Mouse (Mus musculus): ENCODE measurements at regions not wholly inside any gene's neighbourhood (a gene's known extent, or its start where the extent isn't known, plus 50 kb on each side); places are given as distances from the start of the nearest gene placed in this dataset.
A peak's percentile ranks its signal among the peaks of the same experiment; 100 is the strongest.

DNA sequence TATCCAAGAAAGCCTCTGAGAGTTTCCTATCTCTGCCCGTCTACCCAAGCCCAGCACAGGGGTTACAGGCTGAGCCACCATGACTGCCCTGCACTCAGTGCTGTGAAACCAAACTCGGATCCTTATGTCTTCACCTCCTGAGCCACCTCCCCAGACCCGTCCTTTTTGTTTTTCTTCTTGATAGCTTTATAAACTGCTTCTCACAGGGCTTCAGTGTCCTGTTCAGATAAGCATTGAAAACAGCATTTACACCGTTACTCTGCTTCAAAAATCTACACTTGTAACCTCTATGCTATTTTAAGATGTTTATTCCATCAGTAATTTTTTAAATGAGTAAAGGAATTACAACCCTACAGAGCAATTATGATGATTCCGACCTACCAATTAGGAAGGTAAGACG is 253.0 kb downstream of the Dhx15 start:
- WGBS, result 90% methylated on average over 6 of the region's 6 CpGs
- ATAC-seq (replicated peaks), result no peak
- Histone ChIP-seq H3K27me3 (replicated peaks) (no peaks in the 10 kb centered on the region), H3K4me2 (no peak overlapping the region), H3K4me1 (no peaks in the 10 kb centered on the region; the same call in 1 of the 2 replicates), H3K27ac (no peak overlapping the region), H3K4me3 (no peak overlapping the region), H3K9ac (no peak overlapping the region), H3K9me3 (no peaks in the 10 kb centered on the region), H3K36me3 (replicated peaks) (no peaks in the 10 kb centered on the region)

DNA sequence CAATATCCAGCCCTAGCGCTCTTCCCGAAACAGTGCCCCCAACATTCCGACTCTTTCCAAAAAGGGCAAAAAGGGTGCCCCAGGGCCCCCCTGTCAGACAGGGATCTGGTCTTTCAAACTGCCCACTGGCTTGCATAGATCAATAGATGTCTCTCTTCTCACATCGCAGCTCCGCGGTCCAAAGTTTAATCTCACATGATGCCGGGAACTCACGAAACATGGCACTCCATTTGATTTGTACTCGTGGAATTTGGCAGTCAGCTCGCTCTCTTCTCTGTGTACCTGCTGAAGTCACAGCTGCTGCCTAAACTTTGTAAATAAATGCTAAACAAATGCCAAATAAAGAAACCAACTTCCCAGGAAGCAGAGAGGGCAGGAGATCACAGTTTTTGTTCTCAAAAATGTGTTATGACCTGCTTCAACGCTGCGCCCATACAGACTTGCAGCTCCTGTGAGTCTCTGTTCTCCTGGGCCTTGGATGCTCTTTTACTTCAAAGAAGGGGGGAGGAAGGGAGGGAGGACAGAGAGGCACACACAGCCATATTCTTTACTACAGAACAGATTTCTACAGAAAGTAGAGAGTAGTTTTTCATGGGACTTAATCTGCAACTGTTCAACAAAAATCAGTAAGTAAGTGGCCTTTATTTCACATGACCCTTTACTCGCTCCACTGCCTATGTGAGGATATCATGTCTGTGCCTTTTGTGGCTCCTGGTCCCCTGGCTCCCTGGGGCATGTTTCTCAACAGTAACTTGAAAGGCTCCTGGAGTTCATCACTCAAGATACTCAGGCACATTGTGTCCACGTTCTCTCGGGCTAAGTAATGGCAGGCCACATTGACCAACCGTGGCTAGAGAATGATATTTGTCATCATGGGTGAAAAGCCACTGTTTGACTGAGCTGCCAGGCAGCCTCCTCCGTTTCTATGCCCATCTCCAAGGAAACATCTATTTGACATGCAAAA is 254.6 kb downstream of the Dhx15 start:
- Histone ChIP-seq H3K9me3 (no peaks in the 10 kb centered on the region), H3K27me3 (replicated peaks) (no peaks in the 10 kb centered on the region), H3K4me1 (no peaks in the 10 kb centered on the region; the same call in 1 of the 2 replicates), H3K4me3 (no peak overlapping the region), H3K27ac (no peak overlapping the region), H3K9ac (no peak overlapping the region), H3K4me2 (no peak overlapping the region), H3K36me3 (replicated peaks) (no peaks in the 10 kb centered on the region)
- WGBS, result 66% methylated on average over 17 of the region's 17 CpGs
- ATAC-seq (replicated peaks), result no peak

DNA sequence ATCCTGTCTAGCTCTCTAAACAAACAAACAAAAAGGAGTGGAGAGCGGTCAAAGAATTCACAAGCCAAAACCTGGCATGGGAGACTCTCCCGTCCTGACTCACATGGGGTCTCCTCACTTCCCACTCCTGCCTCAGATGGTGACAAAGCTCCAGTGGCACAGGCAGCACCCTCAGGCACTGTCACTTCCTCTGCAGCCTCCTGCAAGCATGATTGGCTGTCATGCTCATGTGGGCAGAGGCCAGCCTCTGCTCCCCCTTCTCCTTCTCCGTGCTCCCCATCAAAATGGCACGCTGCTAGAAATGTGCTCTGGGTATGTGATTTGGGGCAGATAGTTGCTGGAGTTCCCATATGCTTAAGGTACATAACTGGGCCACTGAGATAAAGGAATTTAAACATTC is 255.4 kb downstream of the Dhx15 start:
- H3K4me3 ChIP-seq, result no peak overlapping the region
- no peak for ATAC-seq (replicated peaks)
- no peaks in the 10 kb centered on the region for H3K36me3 ChIP-seq (replicated peaks)
- H3K9me3 ChIP-seq, result no peaks in the 10 kb centered on the region
- H3K4me2 ChIP-seq, result no peak overlapping the region
- H3K27ac ChIP-seq, result no peak overlapping the region
- no peak overlapping the region for H3K9ac ChIP-seq
- no peaks in the 10 kb centered on the region for H3K27me3 ChIP-seq (replicated peaks)
- 80% methylated on average over 4 of the region's 4 CpGs for WGBS
- H3K4me1 ChIP-seq, result no peaks in the 10 kb centered on the region; the same call in 1 of the 2 replicates

DNA sequence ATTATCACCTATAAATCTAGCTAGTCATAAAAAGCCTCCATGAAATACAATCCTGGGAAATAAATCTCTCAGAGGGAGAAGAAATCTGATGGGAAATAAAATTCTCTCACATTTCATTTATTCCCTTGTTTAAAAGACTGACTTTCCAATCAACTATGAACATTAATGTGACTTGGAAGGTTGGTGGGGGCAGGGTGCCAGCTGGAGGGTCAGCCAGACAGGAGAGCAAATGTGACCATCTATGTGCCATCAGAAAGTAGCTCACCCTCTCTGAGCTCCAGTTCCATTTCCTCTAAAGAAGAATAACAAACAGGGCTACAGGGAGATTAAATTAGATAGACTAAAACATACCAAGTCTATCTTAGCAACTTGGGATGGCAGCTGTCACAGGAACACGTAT is 257.0 kb downstream of the Dhx15 start:
- H3K4me1 ChIP-seq, result no peaks in the 10 kb centered on the region; the same call in 1 of the 2 replicates
- no peak for ATAC-seq (replicated peaks)
- 67% methylated on average over 1 of the region's 1 CpGs for WGBS
- no peak overlapping the region for H3K4me3 ChIP-seq
- H3K27me3 ChIP-seq (replicated peaks), result no peaks in the 10 kb centered on the region
- H3K36me3 ChIP-seq (replicated peaks), result no peaks in the 10 kb centered on the region
- H3K9ac ChIP-seq, result no peak overlapping the region
- no peak overlapping the region for H3K27ac ChIP-seq
- no peak overlapping the region for H3K4me2 ChIP-seq
- H3K9me3 ChIP-seq, result no peaks in the 10 kb centered on the region

DNA sequence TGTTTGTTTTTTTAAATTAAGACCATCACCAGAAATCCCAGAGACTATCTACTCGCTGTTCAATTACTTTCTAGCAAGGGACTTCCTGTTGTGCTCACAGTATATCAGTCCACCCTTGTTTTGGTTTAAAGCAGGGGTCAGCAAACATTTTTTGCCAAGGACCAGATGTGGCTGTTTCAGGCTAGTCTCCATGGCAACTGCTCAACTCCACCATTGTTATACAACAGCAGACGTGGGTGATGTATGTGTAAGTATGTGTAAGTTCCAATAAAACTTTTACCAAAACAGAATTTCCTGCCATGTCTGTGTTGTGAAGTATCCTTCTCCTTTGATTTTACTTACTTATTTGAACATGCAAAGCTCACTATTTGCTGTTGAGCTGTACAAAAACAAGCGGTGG is 259.9 kb downstream of the Dhx15 start:
- Histone ChIP-seq H3K4me3 (no peak overlapping the region), H3K4me2 (no peak overlapping the region), H3K9ac (no peak overlapping the region), H3K27me3 (replicated peaks) (no peaks in the 10 kb centered on the region), H3K9me3 (no peaks in the 10 kb centered on the region), H3K4me1 (no peaks in the 10 kb centered on the region), H3K36me3 (replicated peaks) (no peaks in the 10 kb centered on the region), H3K27ac (no peak overlapping the region)
- ATAC-seq (replicated peaks), result no peak
- 78% methylated on average over 3 of the region's 3 CpGs for WGBS

DNA sequence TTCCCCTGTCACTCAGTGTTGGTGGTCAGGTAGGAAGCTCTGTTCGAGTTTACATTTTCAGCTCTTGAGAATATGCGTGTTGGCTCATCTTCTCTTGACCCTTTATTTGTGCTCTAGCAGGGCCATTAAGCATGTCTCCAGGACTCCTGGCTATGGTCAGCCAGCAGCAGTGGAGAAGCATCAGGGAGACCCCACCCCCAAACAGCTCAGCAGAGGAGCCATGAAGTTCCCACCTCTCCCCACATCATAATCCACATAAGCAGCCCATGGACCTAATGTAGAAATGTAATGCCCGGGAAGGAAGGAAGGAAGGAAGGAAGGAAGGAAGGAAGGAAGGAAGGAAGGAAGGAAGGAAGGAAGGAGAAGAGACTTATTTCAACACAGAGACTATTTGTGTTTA is 261.5 kb downstream of the Dhx15 start:
- H3K36me3 ChIP-seq (replicated peaks), result no peaks in the 10 kb centered on the region
- no peak for ATAC-seq (replicated peaks)
- 87% methylated on average over 3 of the region's 3 CpGs for WGBS

DNA sequence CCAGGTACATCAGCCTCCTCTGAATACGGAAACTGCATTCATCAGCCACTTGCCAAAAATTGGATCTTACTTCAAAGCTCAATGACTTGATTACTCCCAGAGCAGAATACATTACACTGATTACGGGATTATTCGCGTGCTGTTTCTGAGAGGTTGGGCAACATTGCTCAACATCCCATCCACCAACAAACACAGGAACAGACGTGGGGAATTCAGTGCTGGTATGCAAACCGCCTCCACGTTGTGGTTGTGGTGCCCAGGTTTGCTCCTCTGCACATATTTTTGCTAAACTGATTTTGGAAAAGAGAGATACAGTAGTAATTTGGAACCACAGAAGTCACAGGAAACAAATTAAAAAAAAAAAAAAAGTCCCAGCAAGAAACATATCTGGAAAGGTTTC is 266.9 kb downstream of the Dhx15 start:
- H3K27me3 ChIP-seq (replicated peaks), result no peaks in the 10 kb centered on the region
- H3K4me1 ChIP-seq, result no peaks in the 10 kb centered on the region
- no peak for ATAC-seq (replicated peaks)
- H3K4me3 ChIP-seq, result no peak overlapping the region
- no peak overlapping the region for H3K4me2 ChIP-seq
- WGBS, result 73% methylated on average over 7 of the region's 7 CpGs
- no peak overlapping the region for H3K27ac ChIP-seq
- H3K9me3 ChIP-seq, result no peaks in the 10 kb centered on the region
- H3K9ac ChIP-seq, result no peak overlapping the region
- no peaks in the 10 kb centered on the region for H3K36me3 ChIP-seq (replicated peaks)

More for the DNA sequence above, 261.5 kb downstream of the Dhx15 start:
- Histone ChIP-seq H3K9ac (no peak overlapping the region), H3K4me1 (no peaks in the 10 kb centered on the region), H3K9me3 (no peaks in the 10 kb centered on the region), H3K4me2 (no peak overlapping the region), H3K27ac (no peak overlapping the region), H3K27me3 (replicated peaks) (no peaks in the 10 kb centered on the region), H3K4me3 (no peak overlapping the region)

DNA sequence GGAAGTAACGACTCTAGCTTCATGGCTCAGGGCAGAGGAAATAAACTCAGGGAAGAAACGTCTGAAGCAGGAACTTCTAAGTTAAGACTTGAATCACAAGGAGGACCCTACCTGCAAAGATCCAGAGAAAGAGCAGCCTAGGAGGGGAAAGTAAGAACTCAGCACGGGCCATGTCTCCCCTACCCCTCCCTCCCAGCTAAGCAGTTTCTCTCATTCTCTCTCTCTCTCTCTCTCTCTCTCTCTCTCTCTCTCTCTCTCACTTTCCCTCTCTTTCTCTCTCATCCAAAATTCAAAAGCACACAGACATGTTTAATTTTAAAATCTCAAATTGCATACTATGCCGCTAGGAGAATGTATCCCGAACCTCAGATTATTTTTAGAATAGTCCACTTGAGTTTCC is 267.3 kb downstream of the Dhx15 start:
- Histone ChIP-seq H3K4me2 (no peak overlapping the region), H3K4me1 (no peaks in the 10 kb centered on the region), H3K27me3 (replicated peaks) (no peaks in the 10 kb centered on the region), H3K4me3 (no peak overlapping the region), H3K9ac (no peak overlapping the region), H3K36me3 (replicated peaks) (no peaks in the 10 kb centered on the region), H3K27ac (no peak overlapping the region), H3K9me3 (no peaks in the 10 kb centered on the region)
- 73% methylated on average over 5 of the region's 5 CpGs for WGBS
- no peak for ATAC-seq (replicated peaks)

DNA sequence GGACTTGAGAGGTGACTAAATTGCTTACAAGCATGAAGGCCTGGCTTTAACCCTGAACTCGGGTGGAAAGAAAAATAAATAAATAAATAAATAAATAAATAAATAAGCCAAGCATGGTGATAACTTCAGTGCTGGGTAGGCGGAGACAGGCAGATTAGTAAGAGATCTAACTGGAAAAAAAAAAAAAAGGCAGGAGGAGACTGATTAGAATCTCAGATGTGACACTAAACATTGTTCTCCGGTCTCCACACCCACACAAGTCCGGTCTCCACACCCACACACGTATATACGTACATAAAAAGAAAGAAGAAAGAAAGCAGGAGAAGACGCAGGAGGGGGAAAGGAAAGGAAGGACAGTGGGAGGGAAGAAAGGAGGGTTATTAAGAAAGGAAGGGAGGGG is 267.8 kb downstream of the Dhx15 start:
- no peak overlapping the region for H3K27ac ChIP-seq
- no peak overlapping the region for H3K4me3 ChIP-seq
- no peaks in the 10 kb centered on the region for H3K9me3 ChIP-seq
- H3K4me1 ChIP-seq, result no peaks in the 10 kb centered on the region
- no peak for ATAC-seq (replicated peaks)
- WGBS, result 72% methylated on average over 7 of the region's 7 CpGs
- no peak overlapping the region for H3K4me2 ChIP-seq
- no peak overlapping the region for H3K9ac ChIP-seq
- no peaks in the 10 kb centered on the region for H3K36me3 ChIP-seq (replicated peaks)
- H3K27me3 ChIP-seq (replicated peaks), result no peaks in the 10 kb centered on the region

DNA sequence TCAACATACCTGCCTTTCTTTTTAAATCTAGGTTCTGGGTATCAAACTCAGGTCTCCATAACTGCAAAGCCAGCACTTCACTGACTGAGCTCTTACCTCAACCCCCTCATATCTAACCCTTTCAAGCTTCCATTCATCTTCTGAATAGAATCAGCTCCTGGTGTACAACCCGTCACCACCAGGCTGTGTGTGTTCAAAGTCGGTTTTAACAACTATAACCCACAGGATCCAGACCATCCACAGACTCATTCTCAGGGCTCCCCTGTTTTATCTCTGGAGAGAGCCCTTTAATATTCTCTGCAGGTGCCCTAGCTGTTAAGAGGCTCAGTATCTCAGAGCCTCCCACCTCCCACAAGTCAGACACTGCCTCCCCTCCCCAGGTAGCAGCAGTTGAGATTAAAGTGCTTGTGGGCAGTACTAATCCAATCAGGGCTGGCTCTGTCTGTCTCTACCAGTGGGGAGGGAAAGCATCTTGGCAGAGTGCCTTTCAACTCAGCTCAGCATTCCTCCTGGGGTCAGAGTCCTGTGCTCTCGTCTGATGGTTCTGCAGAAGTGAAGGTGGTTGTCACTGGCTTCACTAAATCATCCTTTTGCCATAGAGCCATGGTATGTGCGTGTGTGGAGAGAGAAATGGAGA is 272.4 kb downstream of the Dhx15 start:
- Histone ChIP-seq H3K27me3 (replicated peaks) (no peaks in the 10 kb centered on the region), H3K4me1 (no peaks in the 10 kb centered on the region), H3K9me3 (no peaks in the 10 kb centered on the region), H3K36me3 (replicated peaks) (no peaks in the 10 kb centered on the region), H3K9ac (no peak overlapping the region), H3K4me2 (no peak overlapping the region), H3K4me3 (no peak overlapping the region), H3K27ac (no peak overlapping the region)
- 14% methylated on average over 4 of the region's 4 CpGs for WGBS
- ATAC-seq (replicated peaks), result peak; percentile 78

DNA sequence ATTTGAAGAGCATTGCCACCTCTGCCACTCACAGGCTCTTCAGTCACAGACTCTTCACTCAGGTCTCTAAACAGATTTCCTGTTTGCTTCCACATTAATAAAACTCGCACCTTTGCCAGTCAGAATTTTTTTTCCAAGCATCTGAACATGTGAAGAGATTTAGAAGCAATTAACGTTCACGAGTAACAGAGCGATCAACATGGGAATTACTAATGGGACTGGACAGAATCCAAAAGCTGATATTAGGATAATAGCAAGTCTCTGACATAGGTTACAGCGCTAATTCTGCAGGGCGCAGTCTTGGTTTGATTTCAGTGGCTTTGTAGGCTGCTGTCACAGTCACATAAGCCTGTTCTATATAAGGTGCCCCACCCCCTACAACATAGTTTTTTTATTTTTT is 275.6 kb downstream of the Dhx15 start:
- Histone ChIP-seq H3K27me3 (replicated peaks) (no peaks in the 10 kb centered on the region), H3K4me2 (no peak overlapping the region), H3K36me3 (replicated peaks) (no peaks in the 10 kb centered on the region), H3K4me3 (no peak overlapping the region), H3K27ac (no peak overlapping the region), H3K4me1 (no peaks in the 10 kb centered on the region), H3K9me3 (no peaks in the 10 kb centered on the region), H3K9ac (no peak overlapping the region)
- ATAC-seq (replicated peaks), result no peak
- 79% methylated on average over 6 of the region's 6 CpGs for WGBS

DNA sequence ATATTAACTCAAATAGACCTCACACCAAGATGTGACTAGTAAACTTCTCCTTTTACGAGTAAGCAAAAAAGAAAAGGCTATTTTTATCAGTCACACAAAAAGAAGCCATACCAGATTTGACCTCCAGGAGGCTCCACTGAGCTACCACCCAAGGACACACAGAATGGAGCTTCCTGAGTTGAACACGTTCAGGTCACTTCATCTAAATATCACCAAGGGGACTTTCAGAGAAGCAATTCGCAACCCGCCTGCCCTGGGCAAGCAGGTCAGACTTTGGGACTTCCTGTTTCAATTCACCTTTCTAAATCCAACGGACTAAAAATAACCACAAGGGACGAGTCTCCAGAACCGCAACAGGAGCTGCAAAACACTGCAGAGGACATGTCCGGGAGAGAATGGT is 281.5 kb downstream of the Dhx15 start:
- Histone ChIP-seq H3K4me3 (no peak overlapping the region), H3K4me1 (no peaks in the 10 kb centered on the region), H3K4me2 (no peak overlapping the region), H3K9me3 (no peaks in the 10 kb centered on the region), H3K27ac (no peak overlapping the region), H3K27me3 (replicated peaks) (no peaks in the 10 kb centered on the region), H3K9ac (no peak overlapping the region), H3K36me3 (replicated peaks) (no peaks in the 10 kb centered on the region)
- no peak for ATAC-seq (replicated peaks)
- WGBS, result 78% methylated on average over 8 of the region's 8 CpGs
